Mouse (Mus musculus) monocyte, adult 5-6 weeks (primary cell): ENCODE measurements around the gene H2al1d. TPM values are rescaled to one million over a fixed set of nuclear protein-coding genes. Genes with fewer than 3 reads are reported as not detected.

ENCODE experiments used
- total RNA-seq: library from RNA; stranded (forward); fragments of 200-1000, 200-491, 200-594 nt; gene quantifications from 3 replicates; pipeline ENCODE4 v1.2.3, GENCODE M21; 2017

The H2al1d gene
- total RNA-seq, 1 experiment from 2014 or later = not detected

Other genes with a start within 250 kb of the H2al1d start
- not detected in 3 replicates for gene H2al1a, start 9.6 kb upstream of the H2al1d start, total RNA-seq
- not detected in 3 replicates for gene H2al1b, start 6.4 kb upstream of the H2al1d start, total RNA-seq
- gene H2al1c, start 3.2 kb upstream of the H2al1d start, total RNA-seq = not detected in 3 replicates
- gene H2al1e, start 3.1 kb downstream of the H2al1d start, total RNA-seq = not detected in 3 replicates
- gene H2al1f, start 6.3 kb downstream of the H2al1d start, total RNA-seq = not detected in 3 replicates
- not detected in 3 replicates for gene H2al1g, start 9.4 kb downstream of the H2al1d start, total RNA-seq
- not detected in 3 replicates for gene H2al1h, start 12.7 kb downstream of the H2al1d start, total RNA-seq
- not detected in 3 replicates for gene H2al1i, start 15.8 kb downstream of the H2al1d start, total RNA-seq
- not detected in 3 replicates for gene H2al1j, start 19.0 kb downstream of the H2al1d start, total RNA-seq